Mouse (Mus musculus) erythroblast, embryonic 14.5 days (primary cell): Measurements from ENCODE around the gene Cldn34a.
"Not testable (repeated sequence)": the region's sequence is repeated elsewhere in the genome, so short reads cannot be mapped to it uniquely, and the experiment has no call there.

Experiments used
- GATA1 ChIP-seq: IDR thresholded peaks from 2 replicates; pipeline ENCODE4 v1.6.1; 2012; ENCODE audit warnings: low read length, inconsistent platforms, mixed read lengths
- TAL1 ChIP-seq: IDR thresholded peaks from 3 replicates; pipeline ENCODE4 v1.6.1; 2012; ENCODE audit warnings: low read length, inconsistent platforms, mixed read lengths

DNA sequence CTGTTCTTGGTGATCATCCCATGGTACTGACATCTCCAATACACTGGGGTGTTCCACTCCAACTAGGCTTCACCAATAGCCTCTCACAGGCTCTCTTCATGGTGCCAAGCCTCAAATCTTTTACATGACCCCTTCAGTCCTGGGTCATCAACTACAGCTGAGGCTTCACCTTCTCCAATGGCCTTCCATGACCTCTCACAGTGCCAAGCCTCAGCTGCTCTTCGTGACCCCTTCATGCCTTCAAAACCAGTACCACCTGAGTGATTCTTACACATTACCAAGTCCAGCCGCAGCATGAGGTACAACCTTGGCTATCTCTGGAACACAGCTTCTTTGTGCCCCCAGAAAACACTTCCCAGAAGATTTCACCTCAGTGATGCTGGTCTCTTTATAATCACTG, 44.5 kb upstream of the Cldn34a start:
- not testable (repeated sequence) for TF ChIP-seq GATA1, TAL1
